Mouse (Mus musculus) T-helper 1 cell (primary cell): ENCODE results near the gene Serinc2.

Experiments used
- in situ Hi-C: fragments of 300-600 bp; cut with MboI, MseI; formaldehyde crosslinking; loops from one replicate; pipeline ENCODE4 v1.15.1; 2025; ENCODE audit warnings: high pct_unique_total_duplicates

The Serinc2 gene

GRCm38 (mm10) chr4:130279105-130279504 lies at the start of gene Serinc2:
Gene Serinc2 (minus strand): TSS chr4:130279205.
- in situ Hi-C loops, result no loop called here

- in situ Hi-C loops, result no loop called here
Measured at GRCm38 (mm10) chr4:130327366-130327765, 48.4 kb upstream of the Serinc2 start.

GRCm38 (mm10) chr4:130325446-130325845 lies 46.4 kb upstream of the Serinc2 start:
- in situ Hi-C loops, result no loop called here

GRCm38 (mm10) chr4:130323607-130324006 lies 44.6 kb upstream of the Serinc2 start:
- in situ Hi-C loops, result no loop called here

GRCm38 (mm10) chr4:130323165-130323564 lies 44.2 kb upstream of the Serinc2 start:
- in situ Hi-C loops, result no loop called here

GRCm38 (mm10) chr4:130322567-130322966 lies 43.6 kb upstream of the Serinc2 start:
- in situ Hi-C loops, result no loop called here

- in situ Hi-C loops, result no loop called here
Measured at GRCm38 (mm10) chr4:130321640-130322039, 42.6 kb upstream of the Serinc2 start.

- in situ Hi-C loops, result no loop called here
Measured at GRCm38 (mm10) chr4:130319564-130319963, 40.6 kb upstream of the Serinc2 start.

- in situ Hi-C loops, result no loop called here
Measured at GRCm38 (mm10) chr4:130318122-130318521, 39.1 kb upstream of the Serinc2 start.

GRCm38 (mm10) chr4:130316691-130317090 lies 37.7 kb upstream of the Serinc2 start:
- in situ Hi-C loops, result no loop called here

GRCm38 (mm10) chr4:130315771-130316527 lies 36.9 kb upstream of the Serinc2 start:
- in situ Hi-C loops, result no loop called here

- in situ Hi-C loops, result no loop called here
Measured at GRCm38 (mm10) chr4:130313552-130313951, 34.5 kb upstream of the Serinc2 start.

GRCm38 (mm10) chr4:130312526-130312925 lies 33.5 kb upstream of the Serinc2 start:
- in situ Hi-C loops, result no loop called here

- in situ Hi-C loops, result loop anchor here (10.0 kb wide), 1 partner anchor 326 kb away; no protein-coding TSS in a partner anchor
Measured at GRCm38 (mm10) chr4:130309254-130309653, 30.2 kb upstream of the Serinc2 start.

- in situ Hi-C loops, result loop anchor here (10.0 kb wide), 1 partner anchor 326 kb away; no protein-coding TSS in a partner anchor
Measured at GRCm38 (mm10) chr4:130308231-130309081, 29.5 kb upstream of the Serinc2 start, which contains the start of the genes Fabp3 and Gm10570. Gene Fabp3 (plus strand): TSS chr4:130308595. Gene Gm10570 (minus strand): TSS chr4:130308674.

GRCm38 (mm10) chr4:130307851-130308230 lies 28.8 kb upstream of the Serinc2 start:
- in situ Hi-C loops, result loop anchor here (10.0 kb wide), 1 partner anchor 327 kb away; no protein-coding TSS in a partner anchor

GRCm38 (mm10) chr4:130306796-130307630 lies 28.0 kb upstream of the Serinc2 start:
- in situ Hi-C loops, result loop anchor here (10.0 kb wide), 1 partner anchor 328 kb away; no protein-coding TSS in a partner anchor

GRCm38 (mm10) chr4:130304746-130305145 lies 25.7 kb upstream of the Serinc2 start:
- in situ Hi-C loops, result loop anchor here (10.0 kb wide), 1 partner anchor 330 kb away; no protein-coding TSS in a partner anchor

GRCm38 (mm10) chr4:130302285-130302870 lies 23.4 kb upstream of the Serinc2 start:
- in situ Hi-C loops, result loop anchor here (10.0 kb wide), 1 partner anchor 332 kb away; no protein-coding TSS in a partner anchor

- in situ Hi-C loops, result loop anchor here (5.0 to 10.0 kb wide), 2 partner anchors 233 to 335 kb away; no protein-coding TSS in a partner anchor
Measured at GRCm38 (mm10) chr4:130299629-130300018, 20.6 kb upstream of the Serinc2 start.
